Mouse (Mus musculus) heart, postnatal 10 days (tissue): ENCODE measurements around the gene Gabbr2. TPM values are rescaled to one million over a fixed set of nuclear protein-coding genes. Genes with fewer than 3 reads are reported as not detected.
A peak's percentile ranks its signal among the peaks of the same experiment; 100 is the strongest.

Experiments
- DNase-seq, 2 experiments: peaks; one replicate each; pipeline ENCODE4 v3.0.0; 2021
- intact Hi-C: fragments of 180-260 bp; cut with DNase I; formaldehyde crosslinking; loops from one replicate; pipeline ENCODE4 v1.15.1; 2025
- total RNA-seq, 2 experiments: library from RNA; stranded (reverse); gene quantifications; 2 replicates each; pipeline ENCODE4 v1.2.3; 2021

Gene Gabbr2
- total RNA-seq, 2 experiments from 2014 or later, result 0.05 to 0.31 TPM

DNA sequence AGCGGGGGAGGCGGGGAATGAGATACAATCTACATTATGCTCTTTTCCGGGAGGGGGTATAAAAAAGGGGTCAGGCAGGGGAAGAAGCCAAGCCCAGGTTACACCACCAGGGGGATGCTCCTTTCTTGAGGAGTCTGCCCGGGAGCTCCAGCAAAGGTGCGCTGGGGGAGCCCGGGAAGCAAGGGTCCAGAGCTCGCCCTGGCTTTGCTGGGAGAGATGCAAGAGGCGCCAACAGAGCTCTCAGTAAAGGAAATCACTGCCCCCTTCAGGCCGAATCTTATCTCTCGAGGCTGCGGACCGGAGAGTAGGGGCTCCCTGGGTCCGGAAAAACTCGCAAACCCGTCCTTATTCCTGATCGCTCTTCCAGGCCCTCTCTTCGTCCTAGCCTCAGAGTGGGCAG is 1.8 kb downstream of the Gabbr2 start:
- intact Hi-C loops, result no loop called here
- peak in 1 of 2 experiments; percentile 26 for DNase-seq

DNA sequence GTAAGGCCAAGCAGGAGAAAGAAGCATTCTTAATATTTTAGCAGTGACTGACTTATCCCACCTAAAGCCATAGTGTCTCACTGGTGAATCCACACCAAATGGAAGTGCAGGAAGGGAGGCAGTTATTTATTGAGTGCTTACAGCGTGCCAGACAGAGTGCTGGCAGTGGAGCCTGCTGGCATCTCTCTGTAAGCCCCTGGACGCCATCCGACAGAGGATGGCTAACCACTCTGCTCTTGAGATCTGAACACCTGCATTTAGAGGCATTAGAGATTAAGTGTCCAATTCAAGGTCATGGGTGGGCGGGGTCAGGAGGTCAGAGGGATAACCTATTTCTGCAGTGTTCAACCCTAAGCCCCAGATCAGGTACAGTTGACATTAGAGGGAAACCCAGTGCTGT is 2.8 kb downstream of the Gabbr2 start:
- DNase-seq, result no peak
- intact Hi-C loops, result no loop called here

- no peak for DNase-seq
- intact Hi-C loops, result no loop called here
These were observed 3.4 kb downstream of the Gabbr2 start for GRCm38 (mm10) chr4:46988257-46988656.

DNA sequence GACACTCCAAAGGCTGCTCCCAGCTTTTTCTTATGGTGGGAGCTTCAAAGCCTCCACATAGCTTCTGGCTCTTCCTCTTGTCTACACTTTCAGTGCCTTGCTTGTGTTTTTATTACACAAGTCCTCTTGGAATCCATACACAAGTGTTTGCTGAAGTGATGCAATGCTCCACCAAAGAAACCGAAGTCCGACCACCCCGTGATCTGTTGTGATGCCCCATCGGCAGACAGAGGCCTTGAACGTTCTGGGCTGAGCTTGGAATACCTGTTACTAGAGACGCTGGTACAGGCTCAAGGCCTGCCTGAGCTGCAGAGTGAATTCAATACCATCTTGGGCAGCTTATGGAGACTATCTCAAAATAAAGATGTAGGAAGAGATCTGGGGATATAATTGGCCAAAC is 3.9 kb downstream of the Gabbr2 start:
- intact Hi-C loops, result no loop called here
- no peak for DNase-seq

DNA sequence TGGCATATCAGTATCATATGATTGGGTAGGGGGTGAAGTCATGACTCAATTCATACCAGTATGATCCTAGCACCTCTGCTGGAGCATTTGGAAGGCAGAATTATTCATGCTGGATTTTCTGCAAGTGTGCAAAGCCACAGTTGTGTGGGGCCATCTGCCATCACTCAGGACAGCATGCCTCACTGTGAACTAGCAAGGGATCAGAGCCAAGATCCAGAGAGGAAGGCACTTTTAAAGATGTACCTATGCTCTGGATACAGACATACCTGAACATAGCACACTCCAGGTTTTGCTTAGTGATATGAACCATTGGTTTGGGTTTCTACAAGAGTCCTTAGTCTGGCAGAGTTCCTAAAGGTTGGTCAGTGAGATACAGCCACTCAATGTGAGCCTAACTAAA is 5.6 kb downstream of the Gabbr2 start:
- intact Hi-C loops, result no loop called here

GRCm38 (mm10) chr4:46982912-46983311 is 8.8 kb downstream of the Gabbr2 start:
- no peak for DNase-seq
- intact Hi-C loops, result no loop called here

More for the DNA sequence above, 5.6 kb downstream of the Gabbr2 start:
- no peak for DNase-seq

DNA sequence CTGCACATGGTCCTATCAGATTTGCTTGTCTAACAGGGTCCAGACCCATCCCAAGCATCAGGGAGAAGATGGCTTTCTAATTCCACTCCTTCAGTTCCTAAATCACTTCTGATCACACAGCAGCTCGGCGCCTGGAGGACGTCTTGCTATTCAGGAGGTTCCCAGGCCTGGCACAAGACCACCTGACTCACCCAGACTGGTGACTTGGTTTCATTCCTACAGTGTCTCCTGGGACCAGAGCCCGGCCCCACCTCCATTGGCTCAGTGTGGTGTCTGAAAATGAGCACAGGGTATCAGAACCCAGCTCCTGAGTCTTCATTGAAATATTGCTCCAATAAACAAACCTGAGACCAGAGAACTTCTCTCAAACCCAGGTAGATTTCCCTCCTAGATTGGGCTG is 9.6 kb downstream of the Gabbr2 start:
- DNase-seq, result no peak
- intact Hi-C loops, result no loop called here

DNA sequence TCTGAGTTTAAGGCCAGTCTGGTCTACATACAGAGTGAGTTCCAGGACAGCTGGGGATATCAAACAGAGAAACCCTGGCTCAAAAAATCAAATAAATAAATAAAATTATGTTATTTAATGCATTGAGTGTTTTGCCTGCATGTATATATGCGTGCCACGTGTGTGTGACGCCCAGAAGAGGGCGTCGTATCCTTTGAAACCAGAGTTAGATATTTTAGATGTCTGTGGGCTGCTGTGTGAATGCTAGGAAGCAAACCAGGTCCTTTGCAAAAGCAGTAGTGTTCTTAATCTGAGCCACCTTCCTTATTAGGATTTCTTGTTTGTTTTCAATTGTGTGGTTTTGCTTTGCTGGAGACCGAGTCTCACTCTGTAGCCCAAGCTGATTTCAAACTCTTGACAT is 13.3 kb downstream of the Gabbr2 start:
- no peak for DNase-seq
- intact Hi-C loops, result no loop called here

DNA sequence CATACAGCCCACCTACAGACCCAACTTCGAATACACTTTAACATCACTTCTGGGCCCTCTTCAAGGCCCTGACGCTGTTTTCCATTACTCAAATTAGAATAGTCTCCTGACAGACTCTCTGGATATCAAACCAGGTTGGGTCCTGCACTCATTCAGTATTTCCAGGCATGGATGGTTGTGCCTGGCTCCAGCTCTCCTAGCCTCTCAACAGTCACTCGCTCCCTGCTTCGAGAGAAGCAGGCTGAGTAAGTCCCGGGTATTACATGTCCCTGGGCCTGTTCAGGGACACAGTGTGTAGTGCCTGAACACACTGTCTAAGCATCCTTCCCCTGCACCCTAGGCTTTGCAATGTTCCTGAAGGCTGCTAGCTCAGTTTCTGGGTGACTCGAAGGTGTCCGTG is 14.5 kb downstream of the Gabbr2 start:
- intact Hi-C loops, result no loop called here
- no peak for DNase-seq

GRCm38 (mm10) chr4:46976671-46977071 is 15.0 kb downstream of the Gabbr2 start:
- intact Hi-C loops, result no loop called here
- no peak for DNase-seq

GRCm38 (mm10) chr4:46973322-46973721 is 18.4 kb downstream of the Gabbr2 start:
- no peak for DNase-seq

DNA sequence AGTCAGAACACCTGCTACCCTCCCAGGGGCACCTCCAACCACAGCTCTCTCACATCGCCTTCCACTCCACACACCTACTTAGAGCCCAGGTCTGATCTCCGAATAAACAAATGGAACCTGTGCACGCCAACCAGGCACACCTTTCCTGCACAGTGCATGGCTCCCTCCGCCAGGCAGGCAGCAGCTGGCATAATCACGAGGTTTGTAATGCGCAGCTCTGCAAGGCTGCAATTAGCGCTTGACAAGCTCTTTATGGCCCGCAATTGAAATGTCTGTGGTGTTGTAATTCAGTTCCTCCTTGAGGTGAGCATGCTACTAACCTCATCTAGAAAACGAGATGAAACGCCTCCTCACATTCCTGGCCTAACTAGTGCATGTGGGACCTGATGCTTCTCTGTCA is 23.7 kb downstream of the Gabbr2 start:
- no peak for DNase-seq
- intact Hi-C loops, result no loop called here

More at GRCm38 (mm10) chr4:46973322-46973721, 18.4 kb downstream of the Gabbr2 start:
- intact Hi-C loops, result no loop called here

GRCm38 (mm10) chr4:46966551-46966950 is 25.1 kb downstream of the Gabbr2 start:
- intact Hi-C loops, result no loop called here

GRCm38 (mm10) chr4:46961403-46961802 is 30.3 kb downstream of the Gabbr2 start:
- no peak for DNase-seq
- intact Hi-C loops, result no loop called here

More at GRCm38 (mm10) chr4:46966551-46966950, 25.1 kb downstream of the Gabbr2 start:
- no peak for DNase-seq

GRCm38 (mm10) chr4:46960208-46960607 is 31.5 kb downstream of the Gabbr2 start:
- intact Hi-C loops, result no loop called here
- DNase-seq, result no peak

DNA sequence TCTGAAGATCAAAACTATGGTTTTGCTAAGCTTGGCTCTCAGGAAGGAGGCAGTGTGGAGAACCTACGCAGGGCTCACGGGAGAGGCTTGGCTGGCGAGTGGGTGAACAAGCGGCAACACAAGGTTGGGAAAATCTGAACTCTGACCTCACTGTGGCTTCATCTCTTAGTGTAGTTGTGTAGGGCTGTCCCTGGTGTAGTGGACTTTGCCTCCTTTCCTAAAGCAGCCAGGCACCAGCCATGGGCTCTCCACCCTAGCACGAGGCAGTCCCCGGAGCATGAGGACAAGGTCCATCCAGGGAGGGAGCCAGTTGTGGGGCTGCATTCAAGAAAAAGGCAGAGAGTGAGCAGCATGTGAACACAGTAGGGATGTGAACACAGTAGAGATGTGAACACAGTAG is 31.9 kb downstream of the Gabbr2 start:
- intact Hi-C loops, result no loop called here
- no peak for DNase-seq

GRCm38 (mm10) chr4:46957955-46958354 is 33.7 kb downstream of the Gabbr2 start:
- intact Hi-C loops, result no loop called here
- no peak for DNase-seq

- no peak for DNase-seq
- intact Hi-C loops, result no loop called here
These were observed 34.7 kb downstream of the Gabbr2 start for GRCm38 (mm10) chr4:46956966-46957365.

DNA sequence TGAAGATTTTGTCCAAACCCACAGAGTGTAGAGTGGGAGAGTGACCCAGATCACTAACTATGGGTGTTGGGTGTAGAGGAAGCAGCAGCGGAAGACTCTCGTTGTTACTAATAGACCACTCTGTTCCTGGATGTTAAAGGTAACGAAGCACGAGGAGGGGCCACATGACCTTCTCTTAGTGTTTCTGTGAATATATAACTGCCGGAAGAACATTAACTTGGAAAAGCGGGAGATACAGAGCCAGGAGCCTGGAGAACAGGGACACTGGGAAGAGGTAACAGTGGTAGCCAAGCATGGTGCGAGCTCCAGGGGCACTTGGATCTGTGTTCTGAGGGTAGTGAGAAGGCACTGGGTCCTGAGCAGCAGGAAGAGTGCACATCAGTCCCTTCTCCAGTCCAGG is 38.7 kb downstream of the Gabbr2 start:
- intact Hi-C loops, result no loop called here
- DNase-seq, result no peak

DNA sequence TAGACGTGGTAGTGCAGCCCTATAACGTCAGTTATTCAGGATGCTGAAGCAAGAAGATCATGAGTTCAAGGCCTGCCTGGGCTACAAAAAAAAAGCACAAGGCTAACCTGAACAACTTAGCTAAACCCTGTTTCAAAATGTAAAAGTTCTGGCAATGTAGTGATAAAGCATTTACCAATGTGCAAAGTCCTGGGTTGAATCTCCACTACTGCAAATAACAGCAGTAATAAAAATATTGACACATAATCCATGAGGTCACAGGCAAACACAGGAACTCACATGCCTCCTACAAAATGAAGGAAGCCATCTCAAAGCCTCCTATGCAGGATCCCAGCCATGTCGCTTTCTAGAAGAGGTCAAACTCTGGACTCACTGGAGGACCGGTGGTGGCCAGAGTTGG is 39.1 kb downstream of the Gabbr2 start:
- DNase-seq, result no peak
- intact Hi-C loops, result no loop called here

DNA sequence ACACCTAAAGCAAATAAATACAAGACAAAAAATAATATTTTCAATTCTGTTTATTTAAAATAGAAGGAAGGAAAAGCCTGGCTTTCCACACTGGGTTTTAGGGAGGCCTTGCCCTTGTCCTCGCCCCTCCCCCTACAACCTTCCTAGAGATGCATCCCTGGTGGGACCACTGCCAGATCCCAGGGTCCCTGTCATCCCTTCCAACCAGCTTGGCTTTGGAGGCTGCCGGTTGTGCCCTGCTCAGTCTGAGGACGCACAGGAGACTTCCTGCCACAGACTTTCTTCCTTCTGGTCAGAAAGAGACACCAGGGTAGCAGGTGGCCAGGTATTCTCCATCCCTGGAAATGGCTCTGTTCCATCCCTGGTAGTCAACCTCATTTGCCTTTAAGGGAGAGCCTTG is 57.4 kb downstream of the Gabbr2 start:
- no peak for DNase-seq
- intact Hi-C loops, result no loop called here

DNA sequence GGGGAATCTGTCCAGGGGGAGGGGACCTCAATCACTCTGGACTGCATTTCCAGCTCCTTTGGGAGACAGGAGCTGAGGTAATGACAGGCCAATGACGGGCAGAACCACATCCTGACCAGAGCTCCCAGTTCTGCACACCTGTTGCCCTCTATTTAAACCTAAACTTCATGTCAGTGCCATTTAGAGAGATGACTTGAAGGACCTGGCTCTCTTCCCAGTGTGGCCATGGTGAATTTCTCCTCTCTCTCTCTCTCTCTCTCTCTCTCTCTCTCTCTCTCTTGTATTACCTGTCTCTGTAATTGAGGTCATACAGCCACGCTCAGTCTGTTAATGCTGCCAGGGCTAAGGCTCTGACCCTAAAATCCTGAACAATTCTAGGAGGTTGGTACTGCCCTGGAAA is 58.1 kb downstream of the Gabbr2 start:
- intact Hi-C loops, result no loop called here
- DNase-seq, result no peak

DNA sequence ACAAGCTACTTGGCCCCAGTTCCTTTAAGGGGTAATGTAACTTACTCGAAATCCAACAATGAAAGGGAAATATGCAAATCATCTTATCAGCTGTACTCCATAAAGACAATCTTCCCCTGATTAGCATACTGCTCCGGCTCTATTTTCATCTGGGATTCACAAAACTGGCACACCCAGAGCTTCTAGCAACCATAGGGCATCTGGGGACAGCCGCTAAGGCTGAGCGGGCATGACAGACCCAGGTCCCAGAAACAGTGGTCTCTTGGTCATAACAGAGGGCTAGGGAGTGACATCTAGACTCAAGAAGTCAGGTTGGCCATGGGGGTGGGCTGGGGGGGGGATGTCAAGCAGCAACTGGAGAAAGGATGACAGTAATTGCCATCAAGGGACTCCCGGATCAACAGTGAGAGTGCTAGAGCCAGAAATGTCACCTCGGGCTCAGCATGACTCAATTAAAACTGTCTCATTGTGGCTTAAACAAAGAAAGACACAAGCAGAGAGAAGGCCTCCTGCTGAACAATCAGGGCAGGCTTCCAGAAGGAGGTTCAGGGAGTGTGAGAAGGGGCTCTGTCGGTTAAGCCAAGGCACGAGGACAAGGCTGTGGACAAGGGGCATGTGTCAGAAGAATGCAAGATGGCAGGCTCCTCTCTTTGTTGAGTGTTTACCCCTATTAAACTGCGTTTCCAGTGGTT is 59.8 kb downstream of the Gabbr2 start:
- DNase-seq, result no peak
- intact Hi-C loops, result no loop called here
